Mouse (Mus musculus) C2C12 (cell line): ENCODE measurements around the gene Ackr3. TPM values are rescaled to one million over a fixed set of nuclear protein-coding genes. Genes with fewer than 3 reads are reported as not detected.

Experiments used
- H3K27me3 ChIP-seq: one replicate; pipeline ENCODE4 v1.6.1; 2011; ENCODE audit not compliant: control insufficient read depth, insufficient read depth, insufficient read length
- H3K36me3 ChIP-seq: one replicate; pipeline ENCODE4 v1.6.1; 2011; ENCODE audit not compliant: control insufficient read depth, insufficient read depth
- H3K4me3 ChIP-seq: one replicate; pipeline ENCODE4 v1.5.1; 2011; ENCODE audit warnings: mild to moderate bottlenecking, control low read depth; ENCODE audit not compliant: poor library complexity, insufficient read depth, severe bottlenecking
- H3K79me2 ChIP-seq: one replicate; pipeline ENCODE4 v1.6.1; 2011; ENCODE audit not compliant: control insufficient read depth, insufficient read depth
- H3K79me3 ChIP-seq: one replicate; pipeline ENCODE4 v1.6.1; 2011; ENCODE audit warnings: low read depth, control low read depth
- H3ac ChIP-seq: one replicate; pipeline ENCODE3; 2011; ENCODE audit warnings: low read depth; ENCODE audit not compliant: control insufficient read depth, insufficient read length
- CEBPB ChIP-seq: IDR thresholded peaks from one replicate; pipeline ENCODE4 v1.6.1; 2011; ENCODE audit warnings: low read depth, mild to moderate bottlenecking, control low read depth, moderate library complexity
- CTCF ChIP-seq: IDR thresholded peaks from one replicate; pipeline ENCODE4 v1.5.1; 2011; ENCODE audit not compliant: control insufficient read depth, insufficient read depth, insufficient read length
- FOSL1 ChIP-seq: IDR thresholded peaks from one replicate; pipeline ENCODE4 v1.8.0; 2011; ENCODE audit warnings: mild to moderate bottlenecking, low read length; ENCODE audit not compliant: poor library complexity, insufficient read depth, severe bottlenecking
- MAX ChIP-seq: IDR thresholded peaks from one replicate; pipeline ENCODE4 v1.6.1; 2011; ENCODE audit warnings: mild to moderate bottlenecking, control low read depth
- MYOD1 ChIP-seq: IDR thresholded peaks from one replicate; pipeline ENCODE4 v1.6.1; 2011; ENCODE audit warnings: low read depth; ENCODE audit not compliant: control insufficient read depth, insufficient read length
- MYOG ChIP-seq: IDR thresholded peaks from one replicate; pipeline ENCODE4 v1.6.1; 2011; ENCODE audit not compliant: control insufficient read depth, insufficient read length; ENCODE audit errors: extremely low read depth
- USF1 ChIP-seq: IDR thresholded peaks from one replicate; pipeline ENCODE4 v1.6.1; 2011; ENCODE audit warnings: low read depth, mild to moderate bottlenecking, control low read depth, moderate library complexity
- polyA plus RNA-seq: library from polyadenylated mRNA; unstranded; fragments of >200 nt; fragmentation: generic; extraction: Trizol; gene quantifications from one replicate; pipeline ENCODE4 v1.2.1, GENCODE M21; 2012; ENCODE audit warnings: missing spikeins

Gene Ackr3
- polyA plus RNA-seq, 1 experiment: 14.5 TPM

GRCm38 (mm10) chr1:90204821-90205220 lies 1.0 kb downstream of the Ackr3 start:
- H3K27me3 ChIP-seq: no peaks in the 10 kb centered on the region

GRCm38 (mm10) chr1:90205223-90205622 lies 1.4 kb downstream of the Ackr3 start:
- peaks cover 64% of the 10 kb centered on the region for H3K79me2 ChIP-seq
- H3K36me3 ChIP-seq: peaks cover 8% of the 10 kb centered on the region
- H3K4me3 ChIP-seq: peak overlapping the region; percentile 43
- H3ac ChIP-seq: peak overlapping the region; percentile 82
- peaks cover 53% of the 10 kb centered on the region for H3K79me3 ChIP-seq
- TF ChIP-seq CTCF: peak; percentile 66
- TF ChIP-seq FOSL1: no peak
- no peaks in the 10 kb centered on the region for H3K27me3 ChIP-seq

More at GRCm38 (mm10) chr1:90204821-90205220, 1.0 kb downstream of the Ackr3 start:
- TF ChIP-seq CEBPB: no peak
- no peak for TF ChIP-seq MYOG
- no peak for TF ChIP-seq MAX
- no peak for TF ChIP-seq CTCF
- no peak for TF ChIP-seq FOSL1
- no peak for TF ChIP-seq USF1
- TF ChIP-seq MYOD1: no peak
- H3K36me3 ChIP-seq: peaks cover 4% of the 10 kb centered on the region
- peaks cover 60% of the 10 kb centered on the region for H3K79me2 ChIP-seq
- peak overlapping the region; percentile 82 for H3ac ChIP-seq
- H3K79me3 ChIP-seq: peaks cover 49% of the 10 kb centered on the region
- peak overlapping the region; percentile 43 for H3K4me3 ChIP-seq

GRCm38 (mm10) chr1:90206684-90207083 lies 2.9 kb downstream of the Ackr3 start:
- peaks cover 78% of the 10 kb centered on the region for H3K79me2 ChIP-seq
- no peaks in the 10 kb centered on the region for H3K27me3 ChIP-seq
- peaks cover 56% of the 10 kb centered on the region for H3K79me3 ChIP-seq
- peaks cover 18% of the 10 kb centered on the region for H3K36me3 ChIP-seq
- H3ac ChIP-seq: peak overlapping the region; percentile 41
- no peak overlapping the region for H3K4me3 ChIP-seq
- TF ChIP-seq CEBPB (no peak), CTCF (no peak), USF1 (no peak), MYOD1 (no peak), MYOG (no peak), FOSL1 (no peak), MAX (no peak)

- no peaks in the 10 kb centered on the region for H3K27me3 ChIP-seq
- peaks cover 57% of the 10 kb centered on the region for H3K79me3 ChIP-seq
- H3K4me3 ChIP-seq: no peak overlapping the region
- peak overlapping the region; percentile 4 for H3ac ChIP-seq
- peaks cover 18% of the 10 kb centered on the region for H3K36me3 ChIP-seq
- peaks cover 84% of the 10 kb centered on the region for H3K79me2 ChIP-seq
- TF ChIP-seq MAX (no peak), USF1 (no peak), CTCF (no peak), MYOD1 (no peak), CEBPB (no peak), MYOG (no peak), FOSL1 (no peak)
These were observed 3.5 kb downstream of the Ackr3 start for GRCm38 (mm10) chr1:90207279-90207678.

- TF ChIP-seq USF1 (no peak), MYOG (no peak), CTCF (no peak), MYOD1 (no peak), CEBPB (no peak), MAX (no peak), FOSL1 (no peak)
These were observed 4.1 kb downstream of the Ackr3 start for GRCm38 (mm10) chr1:90207739-90208502.

GRCm38 (mm10) chr1:90208503-90208860 lies 4.7 kb downstream of the Ackr3 start:
- Histone ChIP-seq H3K4me3 (no peak overlapping the region), H3K36me3 (peaks cover 21% of the 10 kb centered on the region)
- TF ChIP-seq MYOG (no peak), CEBPB (no peak), USF1 (no peak), MAX (no peak), MYOD1 (no peak), CTCF (no peak), FOSL1 (no peak)

More at GRCm38 (mm10) chr1:90207739-90208502, 4.1 kb downstream of the Ackr3 start:
- Histone ChIP-seq H3ac (no peak overlapping the region), H3K79me3 (peaks cover 61% of the 10 kb centered on the region), H3K27me3 (no peaks in the 10 kb centered on the region), H3K36me3 (peaks cover 18% of the 10 kb centered on the region), H3K79me2 (peaks cover 91% of the 10 kb centered on the region), H3K4me3 (no peak overlapping the region)

More at GRCm38 (mm10) chr1:90208503-90208860, 4.7 kb downstream of the Ackr3 start:
- peaks cover 62% of the 10 kb centered on the region for H3K79me3 ChIP-seq
- H3K79me2 ChIP-seq: peaks cover 92% of the 10 kb centered on the region
- no peaks in the 10 kb centered on the region for H3K27me3 ChIP-seq
- H3ac ChIP-seq: no peak overlapping the region
